Comparison of ENCODE assay signal across 8 mouse cellular contexts in genomic region chr4:81999654-82000314, GRCm38 (mm10).
DNase-seq lines count a peak whose midpoint lies in the region; ATAC-seq and TF ChIP-seq lines count a peak whose summit lies in the region.

No protein-coding gene starts in this region.

- whole genome bisulfite sequencing in forebrain, embryonic 14.5 days, result 47% methylated on average over 11 of the region's 11 CpGs
- WGBS in hindbrain, embryonic 14.5 days, result 53% methylated on average over 11 of the region's 11 CpGs
- WGBS in lung, adult 2 months, result 36% methylated on average over 11 of the region's 11 CpGs

- H3K27ac ChIP-seq in forebrain, embryonic 14.5 days (ENCODE audit: low read depth, low read length), result no peak overlapping the region
- no peak overlapping the region for H3K27ac ChIP-seq in hindbrain, embryonic 14.5 days

- DNase-seq in kidney, postnatal 14 days, result peak; percentile 38
- no peak for DNase-seq in kidney, adult 11 months
- peak; percentile 68 for DNase-seq in forebrain, embryonic 14.5 days (ENCODE audit: low spot score)
- DNase-seq in hindbrain, embryonic 14.5 days (ENCODE audit: low spot score), result peak; percentile 52
- peak; percentile 7 for DNase-seq in lung, adult 2 months
- no peak for DNase-seq in B cell, adult 2 months
- DNase-seq in kidney, postnatal 25 days, result no peak

- no peaks in the 10 kb centered on the region for H3K36me3 ChIP-seq in forebrain, embryonic 14.5 days (ENCODE audit: control insufficient read depth, insufficient read depth, low read length)
- no peaks in the 10 kb centered on the region for H3K36me3 ChIP-seq in hindbrain, embryonic 14.5 days (replicated peaks; ENCODE audit: control insufficient read depth, insufficient read depth)

- H3K4me1 ChIP-seq in forebrain, embryonic 14.5 days (ENCODE audit: control insufficient read depth, insufficient read depth, low read length), result no peaks in the 10 kb centered on the region
- H3K4me1 ChIP-seq in hindbrain, embryonic 14.5 days (replicated peaks; ENCODE audit: control insufficient read depth, insufficient read depth, low read length), result 0 out of 2 replicates have a peak, but pooled peaks cover 4% of the 10 kb centered on the region
- no peaks in the 10 kb centered on the region for H3K4me1 ChIP-seq in lung, adult 2 months (ENCODE audit: control insufficient read depth, insufficient read depth, low read length)

- no peaks in the 10 kb centered on the region for H3K27me3 ChIP-seq in forebrain, embryonic 14.5 days (replicated peaks; ENCODE audit: control insufficient read depth, insufficient read depth, low read length)
- no peaks in the 10 kb centered on the region for H3K27me3 ChIP-seq in hindbrain, embryonic 14.5 days (ENCODE audit: control insufficient read depth, insufficient read depth, low read length)

- TF ChIP-seq POLR2A in lung, adult 2 months (IDR thresholded peaks at IDR 0.05; ENCODE audit: borderline replicate concordance, extremely low read depth, low read depth, low read length), result no peak

- peak; percentile 46; the same call in 1 of the 2 replicates for ATAC-seq in forebrain, embryonic 14.5 days
- ATAC-seq in hindbrain, embryonic 14.5 days (ENCODE audit: low FRiP score), result peak; percentile 48; the same call in 1 of the 2 replicates
- no peak for ATAC-seq in activated CD4-positive, CD25-positive, alpha-beta regulatory T cell, adult 4 months

- H3K9me3 ChIP-seq in forebrain, embryonic 14.5 days (replicated peaks; ENCODE audit: control insufficient read depth, low read length), result no peaks in the 10 kb centered on the region
- no peaks in the 10 kb centered on the region for H3K9me3 ChIP-seq in hindbrain, embryonic 14.5 days (ENCODE audit: control insufficient read depth, low read length)

- H3K4me3 ChIP-seq in forebrain, embryonic 14.5 days (ENCODE audit: low read depth, low read length), result no peak overlapping the region
- H3K4me3 ChIP-seq in hindbrain, embryonic 14.5 days (replicated peaks; ENCODE audit: low read length), result no peak overlapping the region
- no peak overlapping the region for H3K4me3 ChIP-seq in lung, adult 2 months (replicated peaks; ENCODE audit: extremely low read depth, low read depth, low read length)

- H3K4me2 ChIP-seq in forebrain, embryonic 14.5 days (ENCODE audit: low read length), result no peak overlapping the region
- no peak overlapping the region for H3K4me2 ChIP-seq in hindbrain, embryonic 14.5 days (replicated peaks)

- TF ChIP-seq CTCF in lung, adult 2 months (IDR thresholded peaks at IDR 0.05; ENCODE audit: insufficient read depth, low read length), result no peak

- H3K9ac ChIP-seq in forebrain, embryonic 14.5 days (ENCODE audit: low read length), result no peak overlapping the region
- no peak overlapping the region for H3K9ac ChIP-seq in hindbrain, embryonic 14.5 days

Comparison
In these comparisons a context has a peak if more than half of its experiments do, and no peak if none do; other contexts are left out.
1. DNase-seq: peak in kidney, postnatal 14 days (single experiment), forebrain, embryonic 14.5 days (single experiment), hindbrain, embryonic 14.5 days (single experiment) and lung, adult 2 months (single experiment); none in kidney, adult 11 months (single experiment), B cell, adult 2 months (0 of 2) and kidney, postnatal 25 days (0 of 2).